Mouse (Mus musculus): ENCODE measurements around the gene Opn4.

The Opn4 gene

DNA sequence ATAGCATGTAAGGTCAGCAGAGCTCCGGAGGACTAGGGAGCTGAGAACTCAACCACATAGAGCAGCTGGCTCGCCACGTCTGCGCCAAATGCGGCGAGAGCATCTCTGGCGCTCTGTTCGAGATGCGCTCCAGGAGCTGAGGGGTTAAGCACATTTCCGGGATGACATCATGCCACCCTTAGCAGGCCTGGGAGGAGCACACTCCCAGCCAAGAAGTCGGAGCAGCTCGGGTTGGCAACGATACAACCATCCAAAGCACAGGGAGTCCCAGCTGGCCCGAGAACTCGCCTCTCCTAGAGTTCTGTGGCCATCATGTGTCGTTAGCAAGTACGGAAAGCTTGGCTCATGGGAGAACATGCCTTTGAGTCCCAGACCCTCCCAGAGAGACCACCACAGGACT lies 34.2 kb downstream of the Opn4 start:
- in situ Hi-C loops (cut with MboI, MseI), result no loop called here

DNA sequence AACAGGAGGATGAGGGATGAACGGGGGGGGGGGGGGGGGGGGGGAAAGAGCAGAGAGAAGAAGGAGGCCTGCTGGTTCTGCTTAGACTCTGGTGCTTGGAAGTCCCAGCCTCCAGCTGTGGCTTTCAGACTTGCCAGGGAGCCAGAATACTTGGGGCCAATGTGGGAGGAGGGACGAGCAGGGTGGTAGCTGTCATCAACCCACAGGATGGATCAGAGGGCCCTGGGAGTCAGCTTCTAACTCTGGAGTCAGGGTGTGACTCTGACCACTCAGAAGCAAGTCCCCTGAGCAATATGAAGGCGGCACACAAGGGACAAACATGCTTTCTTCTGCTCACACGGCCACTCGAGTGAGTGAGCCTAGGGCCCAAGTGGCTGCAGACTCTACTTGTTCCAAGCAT lies 35.3 kb downstream of the Opn4 start:
- in situ Hi-C loops (cut with MboI, MseI), result no loop called here

DNA sequence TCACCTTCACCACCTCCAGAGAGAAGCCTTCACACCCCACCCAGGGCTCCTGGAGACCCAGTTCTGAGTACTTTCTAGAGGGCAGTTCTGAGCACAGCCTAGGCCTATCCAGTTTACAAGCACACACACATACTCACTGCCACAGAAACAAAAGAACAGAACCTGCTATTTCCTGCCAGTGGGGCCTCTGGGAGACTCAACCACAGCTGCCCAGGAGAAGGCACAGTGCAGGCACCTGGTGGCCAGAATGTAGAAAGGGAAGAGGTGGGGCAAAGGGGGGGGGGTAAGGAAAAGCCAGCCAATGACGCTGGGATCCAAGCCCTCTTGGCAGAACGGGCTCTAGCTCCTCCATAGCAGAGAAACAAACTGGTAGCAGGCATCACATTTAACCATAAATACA lies 37.5 kb downstream of the Opn4 start:
- in situ Hi-C loops (cut with MboI, MseI), result no loop called here

DNA sequence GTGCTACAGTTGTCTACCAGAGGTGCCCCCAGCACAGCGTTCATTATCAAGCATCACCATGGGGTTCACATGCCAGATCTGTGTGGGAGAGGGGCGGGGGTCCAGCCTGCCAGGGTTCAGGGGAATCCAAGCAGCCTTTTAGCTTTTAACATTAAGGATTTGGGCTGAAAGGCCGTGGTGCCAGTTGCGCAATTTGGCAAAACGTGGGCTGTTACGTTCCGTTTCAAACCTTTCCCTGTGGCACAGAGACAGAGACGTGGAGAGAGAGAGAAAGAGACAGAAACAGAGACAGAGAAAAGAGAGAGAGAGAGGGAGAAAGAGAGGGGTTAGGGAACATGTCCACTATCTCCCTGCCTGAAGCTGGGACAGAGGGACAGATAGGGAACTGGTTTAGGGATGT lies 38.3 kb downstream of the Opn4 start:
- in situ Hi-C loops (cut with MboI, MseI), result no loop called here

DNA sequence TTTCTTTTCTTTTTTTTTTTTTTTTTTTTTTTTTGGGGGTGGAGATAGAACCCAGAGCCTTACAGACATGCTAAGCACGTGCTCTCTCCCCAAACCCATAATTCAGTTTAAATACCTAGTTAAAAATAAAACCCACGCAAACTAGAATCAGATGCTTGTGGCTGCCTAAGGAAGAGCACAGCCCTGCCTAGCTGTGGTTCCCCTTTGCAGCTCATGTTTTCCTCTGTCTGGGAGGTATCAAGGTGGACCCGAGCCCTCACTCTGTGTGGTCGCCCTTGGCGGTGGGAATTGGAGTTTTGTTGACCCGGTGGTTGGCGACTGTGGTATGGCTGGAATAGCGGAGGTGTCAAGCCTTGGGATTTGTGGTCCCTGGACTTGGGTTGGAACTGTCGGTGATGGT lies 41.0 kb downstream of the Opn4 start:
- in situ Hi-C loops (cut with MboI, MseI), result no loop called here

DNA sequence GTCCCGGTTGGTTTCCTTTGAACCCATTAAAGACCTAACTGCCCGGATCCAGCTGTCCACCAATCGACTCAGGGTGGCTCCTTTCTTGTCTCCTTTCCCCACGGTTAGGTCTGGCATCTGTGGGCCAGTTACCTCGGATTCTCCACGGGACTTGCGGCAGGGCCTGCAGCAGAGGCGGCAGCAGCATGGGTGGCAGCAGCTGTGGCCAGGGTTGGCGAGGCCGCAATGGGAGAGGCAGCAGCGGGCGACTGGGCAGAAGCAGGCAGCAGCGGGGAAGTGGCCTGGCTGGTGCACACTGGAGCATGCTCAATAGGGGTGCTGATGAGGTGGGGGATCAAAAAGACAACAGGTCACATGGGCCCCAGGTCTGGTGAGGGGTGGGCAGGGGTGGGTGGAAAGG lies 44.7 kb downstream of the Opn4 start:
- in situ Hi-C loops (cut with MboI, MseI), result no loop called here

DNA sequence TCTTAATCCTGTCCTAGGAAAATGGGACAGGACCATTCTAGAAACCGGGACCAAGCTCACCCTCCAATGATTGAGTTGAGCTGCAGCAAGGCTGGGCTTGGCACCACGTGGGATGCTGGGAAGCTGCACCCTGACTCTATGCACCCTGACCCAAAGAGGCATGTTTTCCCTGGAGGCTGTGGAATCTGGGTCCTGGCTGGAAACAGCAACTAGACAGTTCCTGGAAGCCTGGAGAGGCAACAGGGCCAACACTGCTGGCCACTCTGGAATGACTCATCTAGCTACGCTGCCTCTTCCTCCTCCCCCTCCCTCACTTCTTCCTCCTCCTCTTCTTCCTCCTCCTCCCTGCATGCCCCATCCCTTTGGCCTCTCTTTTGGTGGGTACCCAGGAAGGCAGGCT lies 45.9 kb downstream of the Opn4 start:
- in situ Hi-C loops (cut with MboI, MseI), result no loop called here

DNA sequence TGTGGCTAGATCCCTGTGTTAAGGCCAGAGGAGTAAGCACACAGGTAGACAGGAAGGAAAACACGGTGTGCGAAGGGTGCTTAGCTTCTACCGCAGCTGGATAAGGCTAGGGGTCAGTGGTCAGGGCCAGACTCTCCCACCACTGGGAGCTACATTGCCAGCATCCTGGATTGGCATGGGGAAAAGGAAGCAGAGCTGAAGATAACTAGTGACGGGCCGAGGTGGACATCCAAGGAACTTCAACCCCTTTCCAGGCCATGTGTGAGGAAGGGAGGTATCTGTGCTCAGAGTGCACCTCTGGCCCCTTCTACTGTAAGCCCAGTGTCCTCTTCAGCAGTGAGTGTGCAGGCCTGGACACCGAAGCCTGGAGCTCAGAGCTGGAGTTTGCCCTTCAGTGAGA lies 46.5 kb downstream of the Opn4 start:
- in situ Hi-C loops (cut with MboI, MseI), result no loop called here

DNA sequence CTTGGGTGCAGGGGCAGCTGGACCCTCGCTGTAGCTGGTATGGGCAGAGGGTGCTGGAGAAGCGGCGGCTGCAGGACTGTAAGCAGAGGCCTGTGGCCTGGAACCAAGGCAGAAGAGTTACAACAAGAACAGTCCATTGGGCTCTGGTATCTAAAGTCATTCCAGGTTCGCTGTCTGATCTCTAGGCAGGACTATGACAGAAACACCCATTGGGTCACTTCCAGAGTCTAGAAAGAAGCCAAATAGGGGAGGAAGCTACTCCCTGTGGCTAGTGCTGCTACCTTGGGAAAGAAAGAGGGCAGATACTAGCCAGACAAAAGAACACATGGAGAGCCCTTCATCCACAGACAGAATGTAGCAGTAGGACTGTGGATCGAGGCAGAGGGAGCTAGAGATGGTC lies 47.7 kb downstream of the Opn4 start:
- in situ Hi-C loops (cut with MboI, MseI), result no loop called here

DNA sequence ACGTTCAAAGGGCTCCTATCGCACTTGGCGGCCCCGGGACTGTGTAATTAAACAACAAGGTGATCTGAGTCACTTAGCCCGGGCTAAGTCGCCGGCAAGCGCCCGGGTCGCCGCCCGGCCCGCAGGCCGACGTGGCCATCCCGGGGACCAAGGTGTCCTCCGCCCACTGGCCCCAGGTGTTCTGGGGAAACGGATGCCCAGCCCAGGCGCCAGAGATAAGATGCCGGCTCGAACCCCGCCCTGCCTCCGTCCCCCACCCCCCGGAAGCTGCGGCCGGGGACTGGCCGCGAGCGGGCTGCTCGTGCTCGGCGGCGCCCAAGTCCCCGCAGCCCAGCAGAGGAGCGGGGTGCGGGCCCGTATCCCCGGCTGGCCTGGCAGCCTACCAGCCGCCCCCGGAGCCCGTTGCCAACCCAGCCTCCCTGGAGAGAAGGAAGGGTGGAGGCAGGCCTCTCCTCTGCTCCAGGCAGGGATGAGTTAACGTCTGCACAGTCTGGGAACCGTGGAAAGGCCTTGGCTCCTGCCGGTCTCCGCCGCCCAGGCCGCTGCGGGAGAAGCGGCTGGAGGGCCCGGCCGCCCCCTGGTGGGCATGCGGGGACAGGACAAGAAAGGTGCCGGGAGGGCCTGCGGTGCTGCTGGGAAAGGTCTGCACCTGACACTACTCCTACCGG lies 50.8 kb downstream of the Opn4 start:
- in situ Hi-C loops (cut with MboI, MseI), result no loop called here

DNA sequence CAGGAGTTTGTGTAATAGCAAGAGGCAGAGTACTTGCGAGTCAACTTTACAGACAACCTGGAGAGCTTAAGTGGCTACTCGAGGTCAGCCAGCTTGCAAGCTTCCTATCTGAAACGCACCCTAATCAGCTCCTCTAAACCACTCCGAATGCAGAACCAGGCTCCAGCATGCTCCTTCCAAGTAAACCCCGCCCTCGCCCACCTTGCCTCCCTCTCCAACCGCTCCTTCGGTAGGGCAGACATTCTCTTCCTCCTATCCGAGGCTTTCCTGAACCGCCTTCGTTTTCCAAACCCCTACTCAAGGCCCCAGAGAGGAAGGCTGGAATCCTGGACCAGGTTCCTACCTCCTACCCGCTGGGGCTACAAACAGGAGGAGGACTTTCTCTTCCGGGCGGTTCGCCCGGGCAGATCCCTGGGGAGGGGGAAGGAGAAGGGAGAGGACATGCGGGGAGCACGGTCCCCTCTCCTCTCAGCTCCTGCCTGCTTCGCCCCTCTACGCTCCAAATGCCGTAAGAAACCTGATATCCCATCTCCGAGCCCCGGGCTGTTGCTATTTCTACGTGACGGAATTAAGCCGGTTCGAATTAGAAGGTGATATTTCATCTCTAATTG lies 51.4 kb downstream of the Opn4 start:
- in situ Hi-C loops (cut with MboI, MseI), result no loop called here

DNA sequence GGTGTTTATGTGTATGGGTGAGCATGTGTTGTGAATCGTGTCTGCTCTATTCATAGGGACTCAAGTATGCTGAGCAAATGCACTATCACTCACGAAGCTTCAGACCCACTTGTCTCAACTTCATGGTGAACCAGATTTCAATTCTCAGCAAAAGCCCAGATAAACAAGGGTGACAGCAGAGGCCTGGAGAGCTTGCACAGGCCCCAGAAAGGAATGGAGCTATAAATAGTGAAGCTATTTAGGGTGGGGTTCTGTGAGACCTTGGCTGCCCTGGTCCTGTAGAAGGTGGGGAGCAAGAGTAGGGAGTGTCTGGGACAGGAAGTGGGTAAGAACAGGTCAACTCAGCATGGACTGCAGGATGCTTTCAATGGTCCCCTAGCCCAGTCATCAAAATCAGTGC lies 55.4 kb downstream of the Opn4 start:
- in situ Hi-C loops (cut with MboI, MseI), result no loop called here

DNA sequence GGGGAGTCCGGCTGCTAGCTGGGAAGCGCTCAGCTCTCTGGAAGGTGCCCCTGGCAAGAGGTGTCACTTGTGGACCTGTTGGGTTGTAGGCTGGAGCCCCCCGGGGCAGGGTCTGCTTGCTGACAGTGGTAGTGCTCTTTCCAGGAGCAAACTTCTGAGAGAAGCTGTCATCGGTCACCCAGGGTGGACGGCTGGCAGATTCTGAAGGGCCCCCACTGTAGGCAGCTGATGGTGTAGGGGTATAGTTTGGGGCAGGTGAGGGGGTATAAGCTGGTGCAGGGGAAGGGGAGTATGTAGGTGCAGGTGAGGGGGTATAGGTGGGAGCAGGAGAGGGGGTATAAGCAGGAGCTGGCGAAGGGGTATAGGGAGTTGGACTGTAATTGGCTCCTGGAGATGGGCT lies 55.9 kb downstream of the Opn4 start:
- in situ Hi-C loops (cut with MboI, MseI), result no loop called here

DNA sequence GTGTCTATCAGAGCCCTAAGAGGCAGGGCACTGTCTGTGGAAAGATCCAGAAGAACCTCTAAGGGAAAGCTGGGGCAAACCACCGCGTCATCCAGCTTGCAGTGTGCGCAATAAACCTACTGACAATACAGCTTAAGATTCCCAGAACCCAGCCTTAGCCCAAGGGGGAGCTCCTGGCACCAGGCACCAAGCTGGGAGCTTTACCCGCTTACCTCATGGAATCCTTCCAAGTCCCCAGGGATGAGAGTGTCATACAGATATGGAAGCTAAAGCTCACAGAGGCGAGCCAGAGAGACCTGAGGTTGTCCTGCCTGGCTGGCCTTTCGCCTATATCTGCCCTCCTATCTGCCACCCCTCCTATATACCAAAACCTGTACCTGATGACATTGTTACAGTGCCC lies 56.3 kb downstream of the Opn4 start:
- in situ Hi-C loops (cut with MboI, MseI), result no loop called here

DNA sequence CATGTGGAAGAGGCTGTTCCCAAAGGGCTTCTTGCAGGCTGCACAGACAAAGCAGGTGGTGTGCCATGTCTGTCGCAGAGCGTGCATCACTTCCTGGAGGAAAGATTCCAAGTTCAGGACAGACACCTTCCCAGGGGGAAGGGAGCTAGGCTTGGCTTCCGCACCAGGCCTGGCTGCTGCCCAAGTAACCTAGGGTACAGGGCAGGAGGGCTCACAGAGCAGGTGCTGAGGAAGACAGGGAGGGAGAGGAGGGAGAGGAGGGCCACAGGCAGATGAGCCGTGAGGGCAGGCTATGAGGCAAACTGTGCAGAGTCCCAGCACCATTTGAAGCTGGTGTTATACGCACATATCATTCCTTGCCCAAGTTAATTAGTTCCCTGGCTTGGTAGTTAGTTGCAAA lies 58.0 kb downstream of the Opn4 start:
- in situ Hi-C loops (cut with MboI, MseI), result no loop called here

DNA sequence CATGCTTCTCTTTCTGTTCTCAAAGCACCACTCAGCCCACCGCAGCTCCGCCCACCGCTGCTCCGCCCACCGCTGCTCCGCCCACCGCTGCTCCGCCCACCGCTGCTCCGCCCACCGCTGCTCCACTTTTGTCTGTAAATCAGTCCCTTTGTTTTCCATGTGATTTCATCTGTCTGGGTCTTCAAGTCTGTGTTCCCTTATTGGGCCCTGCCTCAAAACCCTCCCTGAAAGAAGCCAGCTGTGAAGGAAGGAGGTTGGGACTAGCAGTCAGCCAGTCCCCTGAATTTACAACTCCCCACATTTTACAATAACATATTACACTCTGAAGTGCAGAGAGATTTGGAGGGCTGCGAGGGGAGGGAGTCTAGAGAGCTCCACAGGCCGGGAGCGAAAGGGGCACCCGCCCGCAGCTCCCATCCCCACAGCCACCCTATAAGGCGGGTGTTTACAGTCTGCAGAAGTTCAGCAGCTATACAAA lies 59.2 kb downstream of the Opn4 start:
- in situ Hi-C loops (cut with MboI, MseI), result no loop called here
